Mouse (Mus musculus): ENCODE data around the gene Prr19. TPM values are rescaled to one million over a fixed set of nuclear protein-coding genes. Genes with fewer than 3 reads are reported as not detected.
A peak's percentile ranks its signal among the peaks of the same experiment; 100 is the strongest.
"Not testable (repeated sequence)": the region's sequence is repeated elsewhere in the genome, so short reads cannot be mapped to it uniquely, and the experiment has no call there.

The Prr19 gene
- polyA plus RNA-seq, 1 experiment from 2014 or later, result 0.60 TPM

DNA sequence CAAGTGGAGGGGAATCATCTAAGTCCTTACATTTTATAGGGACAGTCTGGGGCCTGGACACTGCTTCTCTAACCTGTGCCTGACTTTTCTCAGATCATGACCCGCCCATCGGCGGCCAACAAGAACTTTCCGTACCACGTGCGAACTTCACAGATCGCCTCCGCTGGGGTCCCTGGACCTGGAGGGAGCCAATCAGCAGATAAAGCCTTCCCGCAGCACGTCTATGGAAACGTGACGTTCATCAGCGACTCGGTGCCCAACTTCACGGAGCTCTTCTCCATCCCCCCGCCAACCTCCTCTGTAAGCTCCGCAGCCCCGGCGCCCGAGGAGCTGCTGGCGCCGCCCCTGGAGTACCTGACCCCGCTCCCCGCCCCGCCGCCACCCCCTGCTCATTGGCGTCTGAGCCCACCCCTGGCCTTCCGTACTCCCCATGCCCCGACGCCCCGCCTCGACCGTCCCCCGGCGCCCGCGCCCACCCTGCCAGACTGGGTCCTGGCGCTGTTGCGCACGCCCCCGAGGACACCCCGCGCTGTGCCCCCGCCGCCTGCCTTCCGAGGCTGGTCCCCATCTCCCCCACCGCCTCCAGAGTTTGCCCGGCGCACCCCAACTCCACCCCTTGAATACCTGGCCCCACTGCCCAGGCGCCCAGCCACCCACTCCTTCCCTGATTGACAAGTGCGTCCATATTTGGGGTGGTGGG lies 13.5 kb downstream of the Prr19 start:
- 1% methylated on average over 51 of the region's 51 CpGs for WGBS
- H3K4me1 ChIP-seq, result peaks cover 32% of the 10 kb centered on the region
- 0 out of 2 replicates have a peak, but pooled peaks cover under 1% of the 10 kb centered on the region for H3K36me3 ChIP-seq
- peak overlapping the region; percentile 99 for H3K4me2 ChIP-seq
- no peaks in the 10 kb centered on the region for H3K9me3 ChIP-seq
- peak overlapping the region; percentile 71 for H3K9ac ChIP-seq
- no peak for ATAC-seq (ENCODE audit: insufficient number of reproducible peaks, insufficient read depth, low FRiP score, low TSS enrichment, low read depth)
- H3K4me3 ChIP-seq, result peak overlapping the region; percentile 73
- no peak overlapping the region for H3K27ac ChIP-seq
- peaks cover 50% of the 10 kb centered on the region for H3K27me3 ChIP-seq

DNA sequence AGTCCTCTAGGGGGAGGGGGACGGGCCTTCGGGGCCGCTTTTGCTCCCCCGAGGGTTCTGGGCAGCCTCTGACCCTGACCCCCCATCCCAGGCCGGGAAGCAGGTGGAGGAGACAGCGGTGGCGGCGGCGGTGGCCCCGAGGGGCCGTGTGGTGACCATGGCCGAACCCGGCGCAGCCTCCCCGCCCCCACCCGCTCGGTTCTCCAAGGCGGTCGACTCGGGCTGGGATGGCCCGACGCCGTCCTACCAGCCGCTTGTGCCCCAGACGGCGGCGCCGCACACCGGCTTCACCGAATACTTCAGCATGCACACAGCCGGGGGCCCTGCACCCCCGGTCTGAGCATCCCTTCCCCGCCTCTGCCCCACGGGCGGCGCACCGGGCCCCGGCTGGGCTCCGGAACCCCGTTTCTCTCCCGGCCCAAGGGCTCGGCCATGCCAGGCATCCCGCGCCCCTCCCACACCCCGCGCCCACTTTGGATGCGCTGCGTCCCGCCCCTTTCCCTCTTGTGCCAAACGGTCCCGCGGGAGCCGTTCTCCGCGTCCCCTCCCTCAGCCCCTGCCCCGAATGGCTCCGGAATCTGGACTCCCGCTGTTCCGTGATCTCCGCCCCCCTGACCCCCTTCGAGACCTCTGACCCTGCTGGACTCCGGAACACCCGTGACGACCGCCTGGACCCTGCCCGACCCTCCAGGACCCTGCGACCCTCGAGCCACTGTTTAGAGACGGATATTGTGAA lies 14.3 kb downstream of the Prr19 start:
- 1% methylated on average over 54 of the region's 69 CpGs for WGBS
- Histone ChIP-seq H3K36me3 (0 out of 2 replicates have a peak, but pooled peaks cover 3% of the 10 kb centered on the region), H3K4me2 (peak overlapping the region; percentile 99), H3K4me3 (peak overlapping the region; percentile 73), H3K27me3 (peaks cover 50% of the 10 kb centered on the region), H3K9me3 (no peaks in the 10 kb centered on the region), H3K27ac (peak overlapping the region; percentile 22; the same call in 1 of the 2 replicates), H3K9ac (peak overlapping the region; percentile 71), H3K4me1 (peaks cover 32% of the 10 kb centered on the region)
- ATAC-seq (ENCODE audit: insufficient number of reproducible peaks, insufficient read depth, low FRiP score, low TSS enrichment, low read depth), result no peak

DNA sequence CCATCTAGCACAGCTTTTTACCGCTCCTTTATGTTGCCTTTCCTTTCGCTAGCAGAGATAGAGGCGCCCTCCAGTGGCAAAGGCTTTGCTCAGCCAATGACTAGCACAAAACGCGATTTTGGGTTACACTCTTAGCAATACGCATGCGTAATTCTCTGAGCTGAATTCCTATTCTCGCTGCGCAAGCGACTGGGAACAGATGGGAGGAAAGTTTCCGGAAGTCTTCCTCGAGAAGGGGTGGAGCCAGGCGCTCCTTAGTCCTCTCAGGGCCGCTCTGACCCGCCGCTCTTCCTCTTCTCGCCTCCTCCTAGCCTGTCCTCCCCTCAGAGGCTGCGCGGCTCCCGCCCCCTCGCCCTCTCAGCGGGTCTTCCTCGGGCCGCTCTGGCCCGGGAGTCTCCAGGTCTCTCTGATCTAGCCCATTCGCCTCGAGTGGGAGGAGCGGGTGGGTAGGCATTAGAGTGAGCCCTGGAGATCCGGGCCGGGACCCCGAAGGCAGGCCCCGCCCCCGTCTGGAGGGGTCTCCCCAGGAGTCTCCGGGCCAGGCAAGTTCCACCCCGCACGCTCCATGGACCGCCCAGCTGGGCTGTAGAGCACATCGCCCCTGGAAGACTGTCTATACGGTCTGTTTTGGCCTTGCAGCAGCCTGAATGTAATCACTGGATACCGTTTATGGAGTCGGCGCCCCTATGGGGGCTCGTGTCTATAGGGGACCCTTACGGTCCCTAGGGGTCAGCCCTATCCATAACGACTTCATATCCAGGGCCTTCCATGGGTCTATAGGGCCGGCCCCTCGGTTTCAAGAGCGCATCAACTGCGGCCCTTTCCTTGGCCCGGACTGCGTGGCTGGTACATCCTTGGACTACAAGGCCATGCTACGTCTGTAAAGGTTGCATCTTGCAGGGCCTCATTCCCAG lies 15.6 kb downstream of the Prr19 start, which contains the start of gene Megf8:
Gene Megf8, plus strand, starts transcription at position 633 of the 914 bp plus-strand sequence.
- WGBS, result 1% methylated on average over 52 of the region's 52 CpGs
- ATAC-seq (ENCODE audit: insufficient number of reproducible peaks, insufficient read depth, low FRiP score, low TSS enrichment, low read depth), result peak; percentile 98
- no peaks in the 10 kb centered on the region for H3K9me3 ChIP-seq
- peaks cover 40% of the 10 kb centered on the region for H3K27me3 ChIP-seq
- H3K36me3 ChIP-seq, result 0 out of 2 replicates have a peak, but pooled peaks cover 3% of the 10 kb centered on the region
- peak within 1 kb of the TSS; percentile 90 for H3K27ac ChIP-seq
- peaks cover 40% of the 10 kb centered on the region for H3K4me1 ChIP-seq
- peak within 1 kb of the TSS; percentile 73 for H3K4me3 ChIP-seq
- H3K4me2 ChIP-seq, result peak within 1 kb of the TSS; percentile 99
- H3K9ac ChIP-seq, result peak within 1 kb of the TSS; percentile 94

DNA sequence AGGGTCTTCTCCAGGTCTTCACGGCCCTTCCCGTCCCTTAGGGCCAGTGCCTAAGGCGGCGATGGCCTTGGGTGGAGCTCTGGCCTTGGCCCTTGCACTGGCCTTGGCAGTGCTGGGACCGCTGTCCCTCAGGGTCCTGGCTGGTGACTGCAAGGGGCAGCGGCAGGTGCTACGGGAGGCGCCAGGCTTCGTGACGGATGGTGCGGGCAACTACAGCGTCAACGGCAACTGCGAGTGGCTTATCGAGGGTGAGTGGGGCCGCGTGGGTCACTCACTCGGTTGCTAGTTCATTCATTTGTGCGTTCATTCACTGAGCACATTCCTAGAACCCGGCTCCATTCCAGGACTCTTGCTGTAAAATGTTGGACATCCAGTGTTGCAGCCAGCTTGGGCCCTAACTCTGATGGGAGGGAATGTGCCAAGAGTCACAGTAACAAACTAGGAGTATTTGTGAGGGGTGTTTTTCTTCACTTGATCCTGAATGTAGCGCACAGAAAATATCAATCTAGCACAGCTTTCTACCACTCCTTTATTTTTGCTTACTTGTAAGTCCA lies 16.3 kb downstream of the Prr19 start:
- Histone ChIP-seq H3K4me2 (peak overlapping the region; percentile 99), H3K9ac (peak overlapping the region; percentile 94), H3K9me3 (no peaks in the 10 kb centered on the region), H3K27me3 (peaks cover 33% of the 10 kb centered on the region), H3K4me3 (peak overlapping the region; percentile 73), H3K36me3 (0 out of 2 replicates have a peak, but pooled peaks cover 3% of the 10 kb centered on the region), H3K4me1 (peaks cover 44% of the 10 kb centered on the region), H3K27ac (peak overlapping the region; percentile 90)
- no peak for ATAC-seq (ENCODE audit: insufficient number of reproducible peaks, insufficient read depth, low FRiP score, low TSS enrichment, low read depth)
- 20% methylated on average over 21 of the region's 21 CpGs for WGBS

DNA sequence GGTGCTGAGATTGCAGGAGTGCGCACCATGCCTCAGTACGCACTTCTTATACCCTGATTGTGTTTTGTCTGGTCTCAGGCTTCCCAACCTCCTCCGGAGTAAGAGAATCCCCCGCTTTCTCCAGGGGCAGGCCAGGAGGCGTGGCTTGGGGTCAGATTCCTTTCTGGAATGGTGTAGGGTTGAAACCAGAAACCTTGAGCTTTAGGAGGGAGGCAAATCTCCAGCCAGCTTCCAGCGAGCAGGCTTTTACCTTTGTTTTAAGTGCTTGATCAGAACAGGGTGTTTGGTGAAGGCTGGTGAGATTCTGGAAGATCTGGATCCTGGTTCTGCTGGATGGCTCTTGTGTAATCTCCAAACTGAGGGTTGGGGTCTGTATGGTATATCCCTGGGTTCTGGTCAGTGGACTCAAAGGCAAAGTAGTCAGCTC lies 20.9 kb downstream of the Prr19 start:
- Histone ChIP-seq H3K36me3 (peaks cover 16% of the 10 kb centered on the region; the same call in 1 of the 2 replicates), H3K4me2 (peak overlapping the region; percentile 50), H3K9ac (peak overlapping the region; percentile 51), H3K4me3 (peak overlapping the region; percentile 30), H3K27ac (peak overlapping the region; percentile 94), H3K4me1 (peaks cover 37% of the 10 kb centered on the region), H3K27me3 (no peaks in the 10 kb centered on the region), H3K9me3 (no peaks in the 10 kb centered on the region)
- WGBS, result 2% methylated on average over 6 of the region's 6 CpGs
- peak; percentile 80 for ATAC-seq (ENCODE audit: insufficient number of reproducible peaks, insufficient read depth, low FRiP score, low TSS enrichment, low read depth)

DNA sequence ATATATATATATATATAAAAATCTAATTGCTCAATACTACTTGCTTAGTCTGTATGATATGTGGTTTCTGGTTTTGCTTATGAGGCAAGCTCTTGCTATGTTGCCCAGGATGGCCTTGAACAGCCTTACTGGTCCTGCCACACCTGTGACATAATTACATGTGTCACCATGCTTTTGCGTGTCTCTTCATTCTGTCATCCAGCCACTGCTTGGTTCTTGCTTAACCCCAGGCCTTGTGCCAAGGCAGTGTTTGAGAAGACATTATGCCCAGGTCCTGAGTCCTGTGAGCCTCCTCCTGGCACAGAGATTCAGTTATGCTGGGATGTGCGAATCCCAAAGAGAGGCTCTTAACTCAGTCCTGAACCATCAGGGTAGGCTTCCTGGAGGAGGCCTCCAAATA lies 22.0 kb downstream of the Prr19 start:
- Histone ChIP-seq H3K9ac (no peak overlapping the region), H3K36me3 (peaks cover 27% of the 10 kb centered on the region), H3K4me3 (no peak overlapping the region), H3K27me3 (no peaks in the 10 kb centered on the region), H3K9me3 (no peaks in the 10 kb centered on the region), H3K27ac (no peak overlapping the region), H3K4me2 (peak overlapping the region; percentile 26), H3K4me1 (peaks cover 27% of the 10 kb centered on the region)
- 80% methylated on average over 2 of the region's 2 CpGs for WGBS
- no peak for ATAC-seq (ENCODE audit: insufficient number of reproducible peaks, insufficient read depth, low FRiP score, low TSS enrichment, low read depth)

DNA sequence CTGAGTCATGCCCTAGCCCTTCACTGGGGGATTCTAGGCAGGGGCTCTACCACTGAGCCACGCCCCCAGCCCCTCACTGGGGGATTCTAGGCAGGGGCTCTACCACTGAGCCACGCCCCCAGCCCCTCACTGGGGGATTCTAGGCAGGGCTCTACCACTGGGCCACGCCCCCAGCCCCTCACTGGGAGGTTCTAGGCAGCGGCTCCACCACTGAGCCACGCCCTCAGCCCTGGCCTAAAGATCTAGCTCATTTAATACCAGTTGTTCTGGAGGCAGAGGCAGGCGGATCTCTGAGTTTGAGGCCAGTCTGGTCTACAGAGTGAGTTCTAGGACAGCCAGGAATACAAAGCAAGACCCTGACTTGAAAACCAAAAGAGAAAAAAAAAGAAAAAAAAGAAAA lies 24.2 kb downstream of the Prr19 start:
- ATAC-seq (ENCODE audit: insufficient number of reproducible peaks, insufficient read depth, low FRiP score, low TSS enrichment, low read depth); H3K27me3 ChIP-seq; H3K27ac ChIP-seq; H3K9ac ChIP-seq; H3K4me3 ChIP-seq; H3K4me2 ChIP-seq; H3K9me3 ChIP-seq: not testable (repeated sequence)
- WGBS, result 92% methylated on average over 6 of the region's 6 CpGs
- H3K36me3 ChIP-seq, result peaks cover 39% of the 10 kb centered on the region
- H3K4me1 ChIP-seq, result peaks cover 20% of the 10 kb centered on the region

DNA sequence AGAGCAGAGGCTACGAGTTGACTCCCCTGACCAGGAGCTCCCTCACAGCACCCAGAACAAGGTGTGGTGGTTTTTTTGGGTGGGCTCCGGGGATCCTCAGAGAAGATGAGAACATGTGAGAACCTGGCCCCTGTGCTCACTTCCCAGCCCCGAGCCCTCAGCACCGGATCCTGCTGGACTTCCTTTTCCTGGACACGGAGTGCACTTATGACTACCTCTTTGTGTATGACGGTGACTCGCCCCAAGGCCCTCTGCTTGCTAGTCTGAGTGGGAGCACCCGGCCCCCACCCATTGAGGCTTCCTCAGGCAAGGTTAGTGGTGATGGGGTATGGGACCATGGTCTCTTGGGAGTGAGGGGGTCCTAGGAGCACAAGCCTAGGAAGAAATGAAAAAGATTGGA lies 25.0 kb downstream of the Prr19 start:
- Histone ChIP-seq H3K9me3 (no peaks in the 10 kb centered on the region), H3K36me3 (peaks cover 47% of the 10 kb centered on the region), H3K27ac (no peak overlapping the region), H3K9ac (no peak overlapping the region), H3K4me2 (no peak overlapping the region), H3K4me3 (no peak overlapping the region), H3K27me3 (no peaks in the 10 kb centered on the region), H3K4me1 (peaks cover 17% of the 10 kb centered on the region)
- ATAC-seq (ENCODE audit: insufficient number of reproducible peaks, insufficient read depth, low FRiP score, low TSS enrichment, low read depth), result no peak
- WGBS, result 60% methylated on average over 8 of the region's 8 CpGs

DNA sequence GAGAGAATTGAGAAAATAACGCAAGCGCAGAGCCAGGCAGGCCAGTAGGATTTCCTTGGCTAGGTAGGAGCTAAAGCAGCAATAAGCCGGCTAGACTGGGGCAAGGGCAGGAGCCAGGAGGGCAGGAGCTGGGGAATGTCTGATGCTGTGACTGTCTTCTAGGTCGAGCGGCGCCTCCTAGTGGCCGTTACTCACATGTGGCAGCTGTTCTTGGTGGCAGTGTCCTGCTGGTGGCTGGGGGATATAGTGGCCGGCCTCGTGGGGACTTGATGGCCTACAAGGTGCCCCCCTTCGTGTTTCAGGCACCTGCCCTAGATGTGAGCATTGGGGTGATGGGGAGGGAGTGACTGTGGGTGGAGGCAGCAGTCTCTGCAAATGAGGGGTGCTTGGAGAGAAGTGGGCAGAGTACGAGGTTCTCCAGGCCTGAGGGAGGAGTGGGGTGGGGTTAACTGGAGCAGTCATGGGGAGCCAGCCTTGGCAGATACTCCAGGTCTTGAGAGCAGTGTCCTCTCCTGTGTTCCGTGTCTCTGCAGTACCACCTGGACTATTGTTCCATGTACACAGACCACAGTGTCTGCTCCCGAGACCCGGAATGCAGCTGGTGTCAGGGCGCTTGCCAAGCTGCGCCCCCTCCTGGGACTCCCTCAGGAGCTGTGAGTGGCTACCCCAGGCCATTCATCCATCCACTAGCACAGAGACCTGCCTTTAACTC lies 32.5 kb downstream of the Prr19 start:
- Histone ChIP-seq H3K36me3 (peaks cover 79% of the 10 kb centered on the region), H3K4me1 (no peaks in the 10 kb centered on the region), H3K9ac (0 out of 2 replicates have a peak overlapping the region, but pooled peaks have one; percentile 21), H3K4me3 (no peak overlapping the region), H3K9me3 (no peaks in the 10 kb centered on the region), H3K4me2 (no peak overlapping the region), H3K27me3 (no peaks in the 10 kb centered on the region), H3K27ac (no peak overlapping the region)
- 44% methylated on average over 16 of the region's 16 CpGs for WGBS
- ATAC-seq (ENCODE audit: insufficient number of reproducible peaks, insufficient read depth, low FRiP score, low TSS enrichment, low read depth), result peak; percentile 45; the same call in 1 of the 2 replicates

DNA sequence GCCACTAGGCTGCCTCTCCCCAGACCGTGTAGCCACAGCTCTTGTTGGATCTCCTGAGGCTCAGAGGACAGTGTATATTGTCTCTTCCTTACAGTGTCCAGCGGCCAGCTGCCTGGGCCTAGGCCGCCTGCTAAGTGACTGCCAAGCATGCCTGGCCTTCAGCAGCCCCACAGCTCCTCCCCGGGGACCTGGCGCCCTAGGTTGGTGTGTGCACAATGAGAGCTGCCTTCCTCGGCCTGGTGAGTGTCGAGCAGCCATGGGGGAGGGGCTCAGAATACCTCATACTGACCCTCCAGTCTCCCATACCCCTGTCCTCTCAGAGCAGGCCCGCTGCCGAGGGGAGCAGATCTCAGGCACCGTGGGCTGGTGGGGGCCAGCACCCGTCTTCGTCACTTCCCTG lies 33.3 kb downstream of the Prr19 start:
- Histone ChIP-seq H3K27ac (no peak overlapping the region), H3K27me3 (no peaks in the 10 kb centered on the region), H3K9me3 (no peaks in the 10 kb centered on the region), H3K4me2 (no peak overlapping the region), H3K9ac (no peak overlapping the region), H3K36me3 (peaks cover 85% of the 10 kb centered on the region), H3K4me3 (no peak overlapping the region), H3K4me1 (no peaks in the 10 kb centered on the region)
- no peak for ATAC-seq (ENCODE audit: insufficient number of reproducible peaks, insufficient read depth, low FRiP score, low TSS enrichment, low read depth)
- 84% methylated on average over 12 of the region's 12 CpGs for WGBS
